Comparison of ENCODE assay signal across 8 mouse cellular contexts in genomic region chr4:134663052-134663451, GRCm38 (mm10). TPM values are rescaled to one million over a fixed set of nuclear protein-coding genes. Genes with fewer than 3 reads are reported as not detected.
DNase-seq lines count a peak whose midpoint lies in the region; ATAC-seq and TF ChIP-seq lines count a peak whose summit lies in the region.
"Had no signal": no experiment of that assay in that cellular context is flagged by ENCODE, and none has a peak within 500 bp of the region (broad histone marks: within the 10 kb centered on the region; RNA-seq: fewer than 3 reads in every experiment).

No protein-coding gene starts in this region.

- no peak for ATAC-seq in midbrain, embryonic 14.5 days (ENCODE audit: low FRiP score, low TSS enrichment)
- ATAC-seq in stomach, postnatal 0 days (ENCODE audit: low FRiP score, low TSS enrichment), result peak; percentile 67

- 53% methylated on average over 10 of the region's 10 CpGs for WGBS in midbrain, embryonic 14.5 days
- WGBS in midbrain, embryonic 10.5 days, result 64% methylated on average over 10 of the region's 10 CpGs
- 39% methylated on average over 10 of the region's 10 CpGs for WGBS in stomach, postnatal 0 days

- intact Hi-C loops in heart, postnatal 25 days (cut with DNase I), result no loop called here

- TF ChIP-seq CTCF in stomach, postnatal 0 days (IDR thresholded peaks at IDR 0.05; ENCODE audit: low read depth), result no peak

- 0 out of 2 replicates have a peak, but pooled peaks cover 4% of the 10 kb centered on the region for H3K27me3 ChIP-seq in midbrain, embryonic 14.5 days (ENCODE audit: control insufficient read depth, insufficient read depth, low read length)
- peaks cover 44% of the 10 kb centered on the region for H3K27me3 ChIP-seq in midbrain, embryonic 10.5 days (ENCODE audit: low read depth, poor library complexity, severe bottlenecking)
- no peaks in the 10 kb centered on the region for H3K27me3 ChIP-seq in stomach, postnatal 0 days (ENCODE audit: control insufficient read depth, insufficient read depth, low read length)
- H3K27me3 ChIP-seq: hindbrain, embryonic 15.5 days had no signal

- 0 out of 2 replicates have a peak overlapping the region, but pooled peaks have one; percentile 17 for H3K27ac ChIP-seq in midbrain, embryonic 14.5 days (replicated peaks; ENCODE audit: low read depth, low read length)
- no peak overlapping the region for H3K27ac ChIP-seq in midbrain, embryonic 10.5 days (replicated peaks)
- no peak overlapping the region for H3K27ac ChIP-seq in stomach, postnatal 0 days (replicated peaks)
- H3K27ac ChIP-seq: hindbrain, embryonic 15.5 days had no signal

- no peak for TF ChIP-seq EP300 in stomach, postnatal 0 days (optimal IDR thresholded peaks at IDR 0.05)

- H3K4me2 ChIP-seq in midbrain, embryonic 14.5 days (ENCODE audit: low read length), result no peak overlapping the region
- H3K4me2 ChIP-seq in stomach, postnatal 0 days (replicated peaks; ENCODE audit: low read depth), result no peak overlapping the region
- H3K4me2 ChIP-seq: hindbrain, embryonic 15.5 days had no signal

- H3K36me3 ChIP-seq in midbrain, embryonic 14.5 days (ENCODE audit: control insufficient read depth, insufficient read depth, low read length), result no peaks in the 10 kb centered on the region
- no peaks in the 10 kb centered on the region for H3K36me3 ChIP-seq in midbrain, embryonic 10.5 days
- no peaks in the 10 kb centered on the region for H3K36me3 ChIP-seq in stomach, postnatal 0 days (ENCODE audit: control insufficient read depth, insufficient read depth, low read length)
- H3K36me3 ChIP-seq: hindbrain, embryonic 15.5 days had no signal

- H3K4me3 ChIP-seq in midbrain, embryonic 14.5 days (replicated peaks; ENCODE audit: low read depth, low read length), result no peak overlapping the region
- no peak overlapping the region for H3K4me3 ChIP-seq in midbrain, embryonic 10.5 days
- no peak overlapping the region for H3K4me3 ChIP-seq in stomach, postnatal 0 days (ENCODE audit: low read depth, low read length)
- H3K4me3 ChIP-seq: hindbrain, embryonic 15.5 days had no signal

- DNase-seq in midbrain, embryonic 14.5 days, result no peak
- no peak for DNase-seq in midbrain, embryonic 10.5 days (ENCODE audit: low spot score)
- DNase-seq in adrenal gland, postnatal 25 days, result peak; percentile 59
- peak; percentile 20 for DNase-seq in heart, postnatal 25 days (ENCODE audit: low spot score)
- DNase-seq in stomach, postnatal 0 days (ENCODE audit: low spot score), result peak; percentile 40
- DNase-seq in frontal cortex, postnatal 36 days (ENCODE audit: low spot score in 2 of 2), result no peak
- DNase-seq in right cerebral cortex, postnatal 10 days (ENCODE audit: low spot score in 2 of 2), result no peak

- H3K9ac ChIP-seq in midbrain, embryonic 14.5 days (replicated peaks; ENCODE audit: low read length), result no peak overlapping the region
- H3K9ac ChIP-seq in stomach, postnatal 0 days (ENCODE audit: low read length), result no peak overlapping the region
- H3K9ac ChIP-seq: hindbrain, embryonic 15.5 days had no signal

- H3K4me1 ChIP-seq in midbrain, embryonic 14.5 days (ENCODE audit: control insufficient read depth, insufficient read depth, low read length), result peaks cover 44% of the 10 kb centered on the region
- peaks cover 55% of the 10 kb centered on the region for H3K4me1 ChIP-seq in midbrain, embryonic 10.5 days
- H3K4me1 ChIP-seq in stomach, postnatal 0 days (replicated peaks; ENCODE audit: control insufficient read depth, insufficient read depth), result no peaks in the 10 kb centered on the region

- no peaks in the 10 kb centered on the region for H3K9me3 ChIP-seq in midbrain, embryonic 14.5 days (ENCODE audit: control insufficient read depth, low read length)
- no peaks in the 10 kb centered on the region for H3K9me3 ChIP-seq in midbrain, embryonic 10.5 days (replicated peaks)
- H3K9me3 ChIP-seq in stomach, postnatal 0 days (ENCODE audit: control insufficient read depth, low read length), result no peaks in the 10 kb centered on the region
- H3K9me3 ChIP-seq: hindbrain, embryonic 15.5 days had no signal

RNA-seq across cellular contexts. Expression of gene Man1c1, which starts 41.0 kb away (rescaled TPM):
- 3.9 and 4.9 TPM in 2 replicates for polyA plus RNA-seq in midbrain, embryonic 14.5 days (2014; fragmentation: Nextera tagmentation; extraction: Ambion mirVana)
- 2.8 and 3.1 TPM in 2 replicates for polyA plus RNA-seq in midbrain, embryonic 10.5 days (2016; fragmentation: Nextera tagmentation; extraction: Ambion mirVana)
- 16.7 and 22.0 TPM in 2 replicates for total RNA-seq in adrenal gland, postnatal 25 days (2021)
- total RNA-seq in heart, postnatal 25 days (2021), result 10 to 100 TPM; 21.0 to 25.0 TPM
- 1.5 TPM in 2 replicates for polyA plus RNA-seq in stomach, postnatal 0 days (2015; fragmentation: Nextera tagmentation; extraction: Ambion mirVana)

Comparison
In these comparisons a context has a peak if more than half of its experiments do, and no peak if none do; other contexts are left out.
1. DNase-seq: peak in adrenal gland, postnatal 25 days (single experiment), heart, postnatal 25 days (single experiment) and stomach, postnatal 0 days (single experiment); none in midbrain, embryonic 14.5 days (single experiment), midbrain, embryonic 10.5 days (single experiment), frontal cortex, postnatal 36 days (0 of 2) and right cerebral cortex, postnatal 10 days (0 of 2).